Mouse (Mus musculus) kidney, adult 10 weeks (tissue): ENCODE measurements around the gene Gm13275. TPM values are rescaled to one million over a fixed set of nuclear protein-coding genes. Genes with fewer than 3 reads are reported as not detected.

Experiments
- polyA plus RNA-seq: library from polyadenylated mRNA; stranded (reverse); fragments of 350-450 nt; fragmentation: Illumina TruSeq; extraction: RNeasy Lipid Tissue Mini Kit (QIAGEN cat#74804); gene quantifications from one replicate; pipeline ENCODE4 v1.2.3, GENCODE M21; 2014; ENCODE audit warnings: low read depth, low replicate concordance

Gm13275 gene
- polyA plus RNA-seq, 1 experiment from 2014 or later: not detected

Other genes with a start within 250 kb of the Gm13275 start
- gene Ifna15, start 236.2 kb upstream of the Gm13275 start, polyA plus RNA-seq: not detected
- not detected for gene Ifna14, start 222.7 kb upstream of the Gm13275 start, polyA plus RNA-seq
- gene Ifna9, start 202.1 kb upstream of the Gm13275 start, polyA plus RNA-seq: not detected
- gene Ifna12, start 191.1 kb upstream of the Gm13275 start, polyA plus RNA-seq: not detected
- gene C87499, start 160.1 kb upstream of the Gm13275 start, polyA plus RNA-seq: not detected
- gene Ifna13, start 150.0 kb upstream of the Gm13275 start, polyA plus RNA-seq: not detected
- gene Ifna16, start 117.6 kb upstream of the Gm13275 start, polyA plus RNA-seq: not detected
- not detected for gene Ifna2, start 110.6 kb upstream of the Gm13275 start, polyA plus RNA-seq
- gene Ifnab, start 103.1 kb upstream of the Gm13275 start, polyA plus RNA-seq: not detected
- not detected for gene Gm26566, start 72.7 kb upstream of the Gm13275 start, polyA plus RNA-seq
- 132 TPM for gene Klhl9, start 72.0 kb upstream of the Gm13275 start, polyA plus RNA-seq
- gene Gm13271, start 39.6 kb upstream of the Gm13275 start, polyA plus RNA-seq: not detected
- gene Gm13283, start 34.4 kb upstream of the Gm13275 start, polyA plus RNA-seq: not detected
- not detected for gene Gm13290, start 20.7 kb upstream of the Gm13275 start, polyA plus RNA-seq
- not detected for gene Gm13289, start 17.6 kb upstream of the Gm13275 start, polyA plus RNA-seq
- not detected for gene Gm13272, start 14.6 kb upstream of the Gm13275 start, polyA plus RNA-seq
- gene Ifnz, start 12.4 kb upstream of the Gm13275 start, polyA plus RNA-seq: not detected
- not detected for gene Gm13276, start 8.8 kb upstream of the Gm13275 start, polyA plus RNA-seq
- gene Gm13277, start 5.9 kb upstream of the Gm13275 start, polyA plus RNA-seq: not detected
- not detected for gene Gm13278, start 2.9 kb upstream of the Gm13275 start, polyA plus RNA-seq
- gene Gm13279, start 2.9 kb downstream of the Gm13275 start, polyA plus RNA-seq: not detected
- not detected for gene Gm13285, start 5.2 kb downstream of the Gm13275 start, polyA plus RNA-seq
- not detected for gene Gm13287, start 8.8 kb downstream of the Gm13275 start, polyA plus RNA-seq
- gene Gm13288, start 11.0 kb downstream of the Gm13275 start, polyA plus RNA-seq: not detected
- gene Ifna7, start 21.7 kb downstream of the Gm13275 start, polyA plus RNA-seq: not detected
- gene Ifna11, start 25.5 kb downstream of the Gm13275 start, polyA plus RNA-seq: not detected
- gene Ifna6, start 32.9 kb downstream of the Gm13275 start, polyA plus RNA-seq: not detected
- gene Ifna5, start 41.0 kb downstream of the Gm13275 start, polyA plus RNA-seq: not detected
- not detected for gene Ifna4, start 47.4 kb downstream of the Gm13275 start, polyA plus RNA-seq
- gene Ifna1, start 55.6 kb downstream of the Gm13275 start, polyA plus RNA-seq: not detected
- not detected for gene Ifne, start 85.7 kb downstream of the Gm13275 start, polyA plus RNA-seq